Mouse (Mus musculus): Measurements from ENCODE around the gene Nploc4. TPM values are rescaled to one million over a fixed set of nuclear protein-coding genes. Genes with fewer than 3 reads are reported as not detected.

The Nploc4 gene
- polyA plus RNA-seq, 1 experiment from 2014 or later, result 36.3 TPM

DNA sequence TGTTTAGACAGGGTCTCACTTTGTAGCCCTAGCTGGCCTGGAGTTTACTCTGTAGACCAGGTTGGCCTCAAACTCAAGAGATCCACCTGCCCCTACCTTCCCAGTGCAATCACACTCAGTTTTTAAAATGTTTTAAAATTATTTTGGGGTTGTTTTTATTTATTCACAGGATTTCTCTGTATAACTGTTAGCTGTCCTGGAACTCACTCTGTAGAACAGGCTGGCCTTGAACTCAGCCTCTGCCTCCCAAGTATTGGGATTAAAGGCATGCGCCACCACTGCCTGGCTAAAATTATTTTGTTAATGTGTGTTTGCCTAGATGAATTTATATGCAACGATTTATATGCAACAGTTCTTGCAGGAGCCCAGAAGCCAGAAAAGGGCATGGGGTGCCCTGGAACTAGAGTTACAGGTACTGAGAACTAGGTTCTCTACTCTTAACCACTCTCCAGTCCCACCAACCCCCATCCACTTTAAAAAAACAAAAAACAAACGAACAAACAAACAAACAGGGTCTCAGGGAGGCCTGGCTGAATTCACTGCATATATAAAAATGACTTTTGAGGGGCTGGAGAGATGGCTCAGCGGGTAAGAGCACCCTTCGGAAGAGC lies 93.1 kb downstream of the Nploc4 start:
- no peaks in the 10 kb centered on the region for H3K27me3 ChIP-seq

DNA sequence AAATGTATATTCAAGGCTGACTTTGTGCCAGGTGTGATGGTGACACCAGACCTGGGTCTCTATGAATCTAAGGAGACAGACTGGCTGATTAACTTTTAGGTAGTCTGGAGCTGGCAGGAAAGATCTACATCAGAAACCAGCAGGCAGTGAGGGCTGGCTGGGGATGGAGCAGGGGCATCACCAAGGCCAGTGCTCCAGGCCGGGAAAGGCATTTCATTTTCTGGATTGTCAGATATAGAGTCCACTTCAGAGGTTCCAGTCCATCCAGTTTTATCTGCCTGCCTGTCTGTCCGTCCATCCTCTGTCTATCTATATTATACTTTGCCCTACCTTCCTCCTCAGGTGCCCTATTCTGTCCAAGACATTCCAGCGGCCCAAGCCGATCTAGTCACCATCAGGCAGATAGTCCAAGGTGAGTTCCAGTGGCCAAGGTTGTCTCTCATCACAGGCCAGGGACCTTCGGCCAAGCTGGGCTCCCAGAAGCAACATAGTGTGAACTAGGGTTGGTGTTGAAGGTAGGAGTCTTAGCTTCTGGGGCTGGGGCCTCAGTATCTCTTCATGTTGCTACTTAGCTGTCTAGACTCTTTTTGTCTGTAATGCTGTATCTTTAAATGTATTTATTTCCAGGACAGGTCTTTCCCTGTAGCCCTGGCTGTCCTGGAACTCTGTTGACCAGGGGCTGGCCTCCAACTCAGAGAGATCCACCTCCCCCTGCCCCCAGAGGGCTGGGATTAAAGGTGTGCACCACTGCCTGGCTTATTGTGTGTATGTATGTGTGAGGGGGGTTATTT lies 93.8 kb downstream of the Nploc4 start:
- Histone ChIP-seq H3K36me3 (peaks cover 9% of the 10 kb centered on the region), H3K4me2 (replicated peaks) (no peak overlapping the region), H3K4me3 (replicated peaks) (no peak overlapping the region), H3K27me3 (no peaks in the 10 kb centered on the region), H3K27ac (replicated peaks) (no peak overlapping the region), H3K9me3 (replicated peaks) (no peaks in the 10 kb centered on the region), H3K4me1 (peaks cover 6% of the 10 kb centered on the region; the same call in 1 of the 2 replicates), H3K9ac (no peak overlapping the region)
- 74% methylated on average over 5 of the region's 5 CpGs for WGBS
- no peak for ATAC-seq (ENCODE audit: insufficient number of reproducible peaks, low FRiP score, low TSS enrichment, low read depth)

More for the DNA sequence above, 93.1 kb downstream of the Nploc4 start:
- Histone ChIP-seq H3K4me3 (replicated peaks) (no peak overlapping the region), H3K9me3 (replicated peaks) (no peaks in the 10 kb centered on the region), H3K9ac (no peak overlapping the region), H3K27ac (replicated peaks) (peak overlapping the region; percentile 44; the same call in 1 of the 2 replicates), H3K4me1 (peaks cover 10% of the 10 kb centered on the region; the same call in 1 of the 2 replicates), H3K4me2 (replicated peaks) (no peak overlapping the region), H3K36me3 (peaks cover 9% of the 10 kb centered on the region)
- ATAC-seq (ENCODE audit: insufficient number of reproducible peaks, low FRiP score, low TSS enrichment, low read depth), result no peak
- WGBS, result 42% methylated on average over 5 of the region's 5 CpGs

DNA sequence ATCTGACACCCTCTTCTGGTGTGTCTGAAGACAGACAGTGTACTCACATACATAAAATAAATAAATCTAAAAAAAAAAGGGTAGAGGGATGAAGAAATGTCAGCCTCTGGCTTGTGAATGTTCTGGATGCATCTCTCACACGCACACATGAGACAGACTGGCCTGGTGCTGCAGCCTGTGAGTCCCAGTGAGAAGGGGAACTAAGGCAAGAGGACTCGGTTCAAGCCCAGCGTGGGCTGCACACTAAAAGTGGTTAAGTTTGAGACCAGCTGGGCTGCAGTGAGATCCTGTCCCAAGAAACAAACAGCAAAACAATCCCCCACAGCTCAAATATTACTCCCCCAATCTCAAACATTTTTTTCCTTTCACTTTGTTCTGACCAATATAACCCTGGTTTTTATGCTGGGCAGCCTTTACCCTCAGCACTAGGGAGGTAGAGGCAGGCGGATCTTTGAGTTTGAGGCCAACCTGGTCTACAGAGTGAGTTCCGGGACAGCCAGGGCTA lies 94.8 kb downstream of the Nploc4 start:
- 98% methylated on average over 5 of the region's 5 CpGs for WGBS
- Histone ChIP-seq H3K36me3 (peaks cover 9% of the 10 kb centered on the region), H3K4me1 (peaks cover 6% of the 10 kb centered on the region; the same call in 1 of the 2 replicates), H3K27me3 (no peaks in the 10 kb centered on the region), H3K9me3 (replicated peaks) (no peaks in the 10 kb centered on the region), H3K4me3 (replicated peaks) (no peak overlapping the region), H3K9ac (no peak overlapping the region), H3K27ac (replicated peaks) (no peak overlapping the region), H3K4me2 (replicated peaks) (no peak overlapping the region)
- ATAC-seq (ENCODE audit: insufficient number of reproducible peaks, low FRiP score, low TSS enrichment, low read depth), result no peak

DNA sequence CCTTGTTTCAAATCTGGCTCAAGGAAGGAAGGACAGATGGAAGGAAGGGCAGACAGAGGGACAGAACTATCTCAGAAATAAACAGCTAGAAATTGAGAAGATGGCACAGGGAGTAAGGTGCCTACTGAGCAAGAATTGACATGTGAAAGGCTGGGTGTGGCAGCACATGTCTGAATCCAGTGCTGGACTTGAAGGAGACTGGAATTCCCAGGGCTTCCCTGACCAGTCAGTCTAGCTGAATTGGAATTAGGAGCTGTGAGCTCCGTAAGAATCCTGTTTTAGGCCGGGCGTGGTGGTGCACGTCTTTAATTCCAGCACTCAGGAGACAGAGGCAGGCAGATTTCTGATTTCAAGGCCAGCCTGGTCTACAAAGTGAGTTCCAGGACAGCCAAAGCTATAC lies 95.8 kb downstream of the Nploc4 start:
- Histone ChIP-seq H3K36me3 (peaks cover 7% of the 10 kb centered on the region), H3K4me2 (replicated peaks) (no peak overlapping the region), H3K9me3 (replicated peaks) (no peaks in the 10 kb centered on the region), H3K4me1 (peaks cover 6% of the 10 kb centered on the region; the same call in 1 of the 2 replicates), H3K27ac (replicated peaks) (no peak overlapping the region), H3K4me3 (replicated peaks) (no peak overlapping the region), H3K27me3 (no peaks in the 10 kb centered on the region), H3K9ac (no peak overlapping the region)
- no peak for ATAC-seq (ENCODE audit: insufficient number of reproducible peaks, low FRiP score, low TSS enrichment, low read depth)
- 95% methylated on average over 4 of the region's 4 CpGs for WGBS

DNA sequence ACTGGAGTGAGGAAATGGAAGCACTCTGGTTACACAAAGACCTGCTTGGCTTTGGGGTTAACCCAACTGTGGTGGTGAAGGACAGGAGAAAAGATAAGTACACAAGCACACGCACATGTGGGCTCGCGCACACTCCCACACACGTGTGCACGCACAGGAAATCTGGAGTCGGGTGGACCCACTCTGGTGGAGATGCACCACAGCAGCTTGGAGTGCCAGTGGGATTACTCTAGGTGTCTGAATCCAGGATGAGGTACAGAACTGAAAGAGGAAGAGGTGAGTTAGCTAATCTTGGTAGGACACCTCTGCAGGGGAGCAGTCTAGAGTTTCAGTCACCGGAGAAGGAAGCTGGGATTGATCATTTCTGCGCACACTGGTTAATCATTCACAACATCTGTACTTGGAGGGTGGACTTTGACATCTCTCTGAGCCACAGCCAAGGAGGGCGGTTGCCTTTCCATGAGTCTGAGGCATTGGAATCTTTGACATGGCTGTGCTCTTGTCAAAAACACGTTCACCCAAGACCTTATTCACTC lies 97.5 kb downstream of the Nploc4 start:
- ATAC-seq (ENCODE audit: insufficient number of reproducible peaks, low FRiP score, low TSS enrichment, low read depth), result no peak
- no peak overlapping the region for H3K4me2 ChIP-seq (replicated peaks)
- H3K4me1 ChIP-seq, result peaks cover 2% of the 10 kb centered on the region; the same call in 1 of the 2 replicates
- H3K9me3 ChIP-seq (replicated peaks), result no peaks in the 10 kb centered on the region
- H3K27ac ChIP-seq (replicated peaks), result no peak overlapping the region
- H3K9ac ChIP-seq, result no peak overlapping the region
- no peaks in the 10 kb centered on the region for H3K27me3 ChIP-seq
- WGBS, result 79% methylated on average over 10 of the region's 10 CpGs
- no peak overlapping the region for H3K4me3 ChIP-seq (replicated peaks)
- peaks cover 2% of the 10 kb centered on the region for H3K36me3 ChIP-seq

DNA sequence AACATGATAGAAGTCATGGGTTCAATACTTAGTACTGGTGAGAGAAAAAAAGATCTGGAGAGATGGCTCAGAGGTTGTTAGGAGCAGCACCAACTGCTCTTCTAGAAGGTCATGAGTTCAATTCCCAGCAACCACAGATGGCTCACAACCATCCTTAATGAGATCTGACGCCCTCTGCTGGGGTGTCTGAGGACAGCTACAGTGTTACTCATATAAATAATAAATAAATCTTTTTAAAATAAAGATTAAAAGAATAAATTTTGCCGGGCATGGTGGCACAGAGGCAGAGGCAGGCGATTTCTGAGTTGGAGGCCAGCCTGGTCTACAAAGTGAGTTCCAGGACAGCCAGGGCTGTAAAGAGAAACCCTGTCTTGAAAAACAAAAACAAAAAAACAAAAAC lies 98.7 kb downstream of the Nploc4 start:
- Histone ChIP-seq H3K4me2 (replicated peaks) (no peak overlapping the region), H3K27ac (replicated peaks) (no peak overlapping the region)
- WGBS, result 73% methylated on average over 3 of the region's 3 CpGs

DNA sequence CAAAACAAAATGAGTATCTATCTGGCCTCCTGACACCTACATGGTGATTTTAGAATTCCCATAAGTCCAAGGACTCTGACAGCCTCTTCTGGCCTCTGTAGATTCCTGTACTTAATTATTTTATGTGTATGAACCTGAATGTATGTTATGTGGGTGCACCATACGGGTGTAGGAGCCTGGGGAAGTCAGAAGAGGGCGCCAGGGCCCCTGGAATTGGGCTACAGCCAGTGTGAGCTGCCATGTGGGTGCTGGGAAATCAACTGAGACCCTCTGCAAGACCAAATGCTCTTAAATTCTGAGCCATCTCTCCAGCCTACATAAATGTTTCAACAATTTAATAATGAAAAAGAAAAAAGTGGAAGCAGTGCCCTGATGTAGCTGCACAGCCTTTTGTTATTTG lies 100.1 kb downstream of the Nploc4 start:
- 47% methylated on average over 2 of the region's 2 CpGs for WGBS

More for the DNA sequence above, 98.7 kb downstream of the Nploc4 start:
- ATAC-seq (ENCODE audit: insufficient number of reproducible peaks, low FRiP score, low TSS enrichment, low read depth), result no peak
- Histone ChIP-seq H3K36me3 (no peaks in the 10 kb centered on the region), H3K9ac (no peak overlapping the region), H3K27me3 (no peaks in the 10 kb centered on the region), H3K4me3 (replicated peaks) (no peak overlapping the region), H3K4me1 (no peaks in the 10 kb centered on the region), H3K9me3 (replicated peaks) (no peaks in the 10 kb centered on the region)

DNA sequence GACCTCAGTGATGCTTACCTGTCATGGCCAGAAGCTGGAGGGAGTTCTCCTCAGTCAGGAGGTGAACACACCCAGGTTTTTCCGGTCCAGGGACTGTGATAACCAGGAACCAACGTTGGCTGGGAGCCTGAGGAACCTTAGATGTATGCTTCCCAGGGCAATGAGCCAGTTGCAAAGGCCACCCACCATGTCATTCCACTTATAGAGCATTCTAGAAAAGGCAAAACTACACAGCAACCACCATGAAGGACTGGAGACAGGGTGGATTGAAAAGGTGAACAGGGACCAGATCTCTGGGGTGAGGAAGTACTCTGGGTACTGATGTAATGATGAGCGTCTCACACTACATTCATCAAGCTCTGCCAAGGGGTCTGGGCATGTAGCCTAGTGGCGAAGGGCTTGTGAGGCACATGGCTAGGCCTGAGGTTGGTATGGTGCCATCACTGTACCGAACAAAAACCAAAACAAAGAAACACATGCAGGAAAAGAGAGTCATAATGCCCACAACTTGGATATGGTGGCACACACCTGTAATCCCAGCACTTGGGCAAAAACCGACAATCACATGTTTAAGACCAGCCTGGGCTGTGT lies 102.0 kb downstream of the Nploc4 start:
- Histone ChIP-seq H3K27ac (replicated peaks) (no peak overlapping the region), H3K36me3 (no peaks in the 10 kb centered on the region), H3K4me3 (replicated peaks) (no peak overlapping the region), H3K27me3 (no peaks in the 10 kb centered on the region), H3K4me1 (no peaks in the 10 kb centered on the region), H3K9ac (no peak overlapping the region), H3K9me3 (replicated peaks) (no peaks in the 10 kb centered on the region), H3K4me2 (replicated peaks) (no peak overlapping the region)
- no peak for ATAC-seq (ENCODE audit: insufficient number of reproducible peaks, low FRiP score, low TSS enrichment, low read depth)
- WGBS, result 71% methylated on average over 6 of the region's 6 CpGs

More for the DNA sequence above, 100.1 kb downstream of the Nploc4 start:
- Histone ChIP-seq H3K27ac (replicated peaks) (no peak overlapping the region), H3K4me2 (replicated peaks) (no peak overlapping the region), H3K36me3 (no peaks in the 10 kb centered on the region), H3K9me3 (replicated peaks) (no peaks in the 10 kb centered on the region), H3K4me1 (no peaks in the 10 kb centered on the region), H3K4me3 (replicated peaks) (no peak overlapping the region), H3K9ac (no peak overlapping the region), H3K27me3 (no peaks in the 10 kb centered on the region)
- ATAC-seq (ENCODE audit: insufficient number of reproducible peaks, low FRiP score, low TSS enrichment, low read depth), result no peak

Small RNA genes within 50 kb of the gene (microRNA-seq; reads per million reads assigned to microRNA genes)
- gene Gm23419 (ENCODE audit: borderline number of aligned reads), result not detected
- gene Mir6935 (ENCODE audit: borderline number of aligned reads), result 1.0 reads per million

Other genes with a start within 250 kb of the Nploc4 start
- gene Bahcc1, start 204.8 kb downstream of the Nploc4 start, polyA plus RNA-seq (2015; fragmentation: Nextera tagmentation; extraction: Ambion mirVana), result 7.9 and 9.3 TPM in 2 replicates
- gene Actg1, start 89.2 kb downstream of the Nploc4 start, polyA plus RNA-seq (2015; fragmentation: Nextera tagmentation; extraction: Ambion mirVana), result 2,143 and 2,279 TPM in 2 replicates
- gene Fscn2, start 76.2 kb downstream of the Nploc4 start, polyA plus RNA-seq (2015; fragmentation: Nextera tagmentation; extraction: Ambion mirVana), result 0.98 and 1.1 TPM in 2 replicates
- gene Faap100, start 58.9 kb downstream of the Nploc4 start, polyA plus RNA-seq (2015; fragmentation: Nextera tagmentation; extraction: Ambion mirVana), result 35.8 and 39.8 TPM in 2 replicates
- gene Tspan10, start 4.9 kb upstream of the Nploc4 start, polyA plus RNA-seq (2015; fragmentation: Nextera tagmentation; extraction: Ambion mirVana), result 1.9 and 2.1 TPM in 2 replicates
- 0.26 and 0.31 TPM in 2 replicates for gene Pde6g, start 15.8 kb upstream of the Nploc4 start, polyA plus RNA-seq (2015; fragmentation: Nextera tagmentation; extraction: Ambion mirVana)
- gene Oxld1, start 20.4 kb upstream of the Nploc4 start, polyA plus RNA-seq (2015; fragmentation: Nextera tagmentation; extraction: Ambion mirVana), result 14.0 and 15.5 TPM in 2 replicates
- 32.4 and 38.5 TPM in 2 replicates for gene Ccdc137, start 20.4 kb upstream of the Nploc4 start, polyA plus RNA-seq (2015; fragmentation: Nextera tagmentation; extraction: Ambion mirVana)
- gene Arl16, start 29.9 kb upstream of the Nploc4 start, polyA plus RNA-seq (2015; fragmentation: Nextera tagmentation; extraction: Ambion mirVana), result 57.1 and 57.8 TPM in 2 replicates
- 118 and 126 TPM in 2 replicates for gene Mrpl12, start 46.9 kb upstream of the Nploc4 start, polyA plus RNA-seq (2015; fragmentation: Nextera tagmentation; extraction: Ambion mirVana)
- gene Slc25a10, start 54.1 kb upstream of the Nploc4 start, polyA plus RNA-seq (2015; fragmentation: Nextera tagmentation; extraction: Ambion mirVana), result 47.3 and 53.6 TPM in 2 replicates
- 0.60 TPM in 2 replicates for gene Gcgr, start 93.0 kb upstream of the Nploc4 start, polyA plus RNA-seq (2015; fragmentation: Nextera tagmentation; extraction: Ambion mirVana)
- gene Mcrip1, start 112.0 kb upstream of the Nploc4 start, polyA plus RNA-seq (2015; fragmentation: Nextera tagmentation; extraction: Ambion mirVana), result 235 and 237 TPM in 2 replicates
- gene Ppp1r27, start 113.4 kb upstream of the Nploc4 start, polyA plus RNA-seq (2015; fragmentation: Nextera tagmentation; extraction: Ambion mirVana), result 1.8 and 2.3 TPM in 2 replicates
- 831 and 838 TPM in 2 replicates for gene P4hb, start 135.5 kb upstream of the Nploc4 start, polyA plus RNA-seq (2015; fragmentation: Nextera tagmentation; extraction: Ambion mirVana)
- gene Arhgdia, start 143.9 kb upstream of the Nploc4 start, polyA plus RNA-seq (2015; fragmentation: Nextera tagmentation; extraction: Ambion mirVana), result 593 and 594 TPM in 2 replicates
- gene Alyref, start 160.7 kb upstream of the Nploc4 start, polyA plus RNA-seq (2015; fragmentation: Nextera tagmentation; extraction: Ambion mirVana), result 420 and 426 TPM in 2 replicates
- 219 and 224 TPM in 2 replicates for gene Anapc11, start 160.7 kb upstream of the Nploc4 start, polyA plus RNA-seq (2015; fragmentation: Nextera tagmentation; extraction: Ambion mirVana)
- 1.8 and 1.9 TPM in 2 replicates for gene Npb, start 170.8 kb upstream of the Nploc4 start, polyA plus RNA-seq (2015; fragmentation: Nextera tagmentation; extraction: Ambion mirVana)
- 141 TPM in 2 replicates for gene Pcyt2, start 180.2 kb upstream of the Nploc4 start, polyA plus RNA-seq (2015; fragmentation: Nextera tagmentation; extraction: Ambion mirVana)
- 34.7 and 35.0 TPM in 2 replicates for gene Sirt7, start 187.5 kb upstream of the Nploc4 start, polyA plus RNA-seq (2015; fragmentation: Nextera tagmentation; extraction: Ambion mirVana)
- 36.4 and 38.7 TPM in 2 replicates for gene Mafg, start 195.9 kb upstream of the Nploc4 start, polyA plus RNA-seq (2015; fragmentation: Nextera tagmentation; extraction: Ambion mirVana)
- 53.8 and 54.5 TPM in 2 replicates for gene Pycr1, start 206.1 kb upstream of the Nploc4 start, polyA plus RNA-seq (2015; fragmentation: Nextera tagmentation; extraction: Ambion mirVana)
- gene Myadml2, start 210.4 kb upstream of the Nploc4 start, polyA plus RNA-seq (2015; fragmentation: Nextera tagmentation; extraction: Ambion mirVana), result 1.0 and 1.6 TPM in 2 replicates
- gene Notum, start 223.5 kb upstream of the Nploc4 start, polyA plus RNA-seq (2015; fragmentation: Nextera tagmentation; extraction: Ambion mirVana), result 6.2 and 7.4 TPM in 2 replicates
- gene Aspscr1, start 235.3 kb upstream of the Nploc4 start, polyA plus RNA-seq (2015; fragmentation: Nextera tagmentation; extraction: Ambion mirVana), result 114 and 120 TPM in 2 replicates

Measured in embryonic facial prominence, embryonic 15.5 days (tissue).